Mouse (Mus musculus) stomach, embryonic 16.5 days (tissue): Measurements from ENCODE around the gene Trpc2. TPM values are rescaled to one million over a fixed set of nuclear protein-coding genes. Genes with fewer than 3 reads are reported as not detected.
A peak's percentile ranks its signal among the peaks of the same experiment; 100 is the strongest.

Source experiments
- ATAC-seq: fragments of 200-750 bp; cut with Nextera tagmentation; 2 replicates; pipeline ENCODE4 v1.8.0; 2017; ENCODE audit warnings: moderate number of reproducible peaks, moderate TSS enrichment; ENCODE audit not compliant: insufficient read depth, low FRiP score
- H3K27ac ChIP-seq: fragments of 300-500 bp; sonication (generic); 2 replicates; pipeline ENCODE4 v1.5.1; 2014; ENCODE audit warnings: low read length
- H3K27me3 ChIP-seq: fragments of 300-500 bp; sonication (generic); 2 replicates; pipeline ENCODE4 v1.6.1; 2014; ENCODE audit warnings: low read length, control low read depth, mixed read lengths; ENCODE audit not compliant: control insufficient read depth, insufficient read depth
- H3K36me3 ChIP-seq: fragments of 300-500 bp; sonication (generic); 2 replicates; pipeline ENCODE4 v1.6.1; 2014; ENCODE audit warnings: low read length; ENCODE audit not compliant: control insufficient read depth, insufficient read depth
- H3K4me1 ChIP-seq: fragments of 300-500 bp; sonication (generic); 2 replicates; pipeline ENCODE4 v1.6.1; 2014; ENCODE audit warnings: low read length, control low read depth, mixed read lengths; ENCODE audit not compliant: control insufficient read depth, insufficient read depth
- H3K4me2 ChIP-seq: fragments of 300-500 bp; sonication (generic); 2 replicates; pipeline ENCODE4 v1.6.1; 2014; ENCODE audit warnings: low read depth, low read length, mixed read lengths
- H3K4me3 ChIP-seq: fragments of 300-500 bp; sonication (generic); replicated peaks from 2 replicates; pipeline ENCODE4 v1.5.1; 2014; ENCODE audit warnings: mild to moderate bottlenecking, low read length
- H3K9ac ChIP-seq: fragments of 300-500 bp; sonication (generic); 2 replicates; pipeline ENCODE4 v1.6.1; 2014; ENCODE audit warnings: low read length
- H3K9me3 ChIP-seq: fragments of 300-500 bp; sonication (generic); replicated peaks from 2 replicates; pipeline ENCODE4 v1.6.1; 2016; ENCODE audit warnings: low read length, control low read depth; ENCODE audit not compliant: control insufficient read depth
- WGBS: fragments of 180-500 bp; shearing (Covaris S2); extraction: QIAGEN DNeasy Blood & Tissue Kit; methylation state at CpG from one replicate; pipeline ENCODE4 v1.1.7; 2014; 5-methylcytosine and 5-hydroxymethylcytosine counted together
- polyA plus RNA-seq: library from polyadenylated mRNA; unstranded; fragments of >200 nt; fragmentation: Nextera tagmentation; extraction: Ambion mirVana; gene quantifications from 2 replicates; pipeline ENCODE4 v1.2.1, GENCODE M21; 2015

Trpc2 gene
- polyA plus RNA-seq, 1 experiment from 2014 or later = not detected

DNA sequence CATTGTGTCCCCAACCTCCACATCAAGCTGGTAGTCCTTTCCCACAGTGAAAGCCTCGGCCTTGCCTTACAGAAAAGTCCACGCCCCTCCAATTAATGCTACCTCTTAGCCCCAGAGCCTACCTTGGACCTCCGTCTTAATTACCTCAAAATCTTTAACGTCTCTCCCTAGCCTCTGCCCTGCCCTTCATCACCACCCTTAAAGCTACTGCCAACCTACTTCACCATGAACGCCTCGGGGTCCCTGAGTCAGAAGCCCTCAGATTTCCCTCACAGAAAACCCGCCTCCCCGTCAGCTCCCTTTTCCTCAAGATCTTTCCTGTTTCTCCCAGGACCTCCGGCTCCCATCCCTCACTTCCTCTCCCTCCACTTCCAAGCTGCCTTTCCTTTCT lies 18.3 kb upstream of the Trpc2 start:
- Histone ChIP-seq H3K9me3 (no peaks in the 10 kb centered on the region), H3K27ac (peak overlapping the region; percentile 87), H3K4me2 (peak overlapping the region; percentile 63), H3K4me1 (peaks cover 14% of the 10 kb centered on the region), H3K9ac (peak overlapping the region; percentile 83), H3K4me3 (peak overlapping the region; percentile 70), H3K27me3 (no peaks in the 10 kb centered on the region), H3K36me3 (no peaks in the 10 kb centered on the region)
- WGBS = under 1% methylated on average over 9 of the region's 9 CpGs
- no peak for ATAC-seq

DNA sequence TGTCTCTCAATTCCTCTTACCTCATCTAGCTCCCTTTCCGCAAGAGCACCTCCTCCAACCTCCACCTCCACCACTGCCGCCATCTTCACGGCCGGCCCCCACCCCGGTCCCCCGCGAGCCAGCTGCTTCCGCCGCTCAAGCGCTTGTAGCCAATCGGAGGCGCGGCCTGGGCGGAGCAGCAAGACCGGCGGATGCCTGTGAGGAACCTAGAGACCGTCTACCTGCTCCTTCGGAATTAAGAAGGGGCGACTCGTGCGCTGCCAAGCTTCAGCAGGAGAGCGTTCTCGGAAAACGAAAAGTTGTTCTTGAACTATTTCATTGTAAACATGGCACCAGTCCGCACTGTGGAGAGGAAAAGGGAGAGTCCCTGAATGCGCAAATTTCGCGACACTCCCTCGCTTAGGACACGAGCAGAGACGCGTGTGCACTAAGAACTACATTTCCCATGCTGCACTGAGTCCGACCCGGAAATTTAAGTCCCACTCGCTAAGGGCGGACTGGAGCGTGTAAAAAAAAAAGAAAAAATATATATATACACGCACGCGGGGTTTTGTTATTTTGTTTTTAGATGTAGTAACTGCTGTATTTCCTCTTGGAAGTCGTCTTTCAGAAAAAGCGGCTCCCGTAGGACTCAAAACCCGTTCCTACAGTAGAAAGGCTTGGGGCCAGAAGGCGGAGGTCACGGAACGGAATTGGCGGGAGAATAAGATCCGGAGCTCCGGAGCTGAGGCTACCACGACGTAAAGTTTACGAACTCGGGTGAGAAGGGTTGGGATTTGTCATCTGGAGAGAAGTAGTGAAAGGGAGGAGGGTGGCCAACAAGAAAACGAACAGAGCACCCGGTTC lies 17.6 kb upstream of the Trpc2 start, which contains the start of the genes Rnf121, Xndc1 and Xntrpc:
Gene Rnf121 (minus strand): TSS at position 424 of the 846 bp plus-strand sequence.
Gene Xndc1 (plus strand): TSS at position 466 of the 846 bp plus-strand sequence.
Gene Xntrpc (plus strand): TSS at position 668 of the 846 bp plus-strand sequence.
- H3K9ac ChIP-seq = peak within 1 kb of the TSS; percentile 83
- H3K9me3 ChIP-seq = no peaks in the 10 kb centered on the region
- H3K27ac ChIP-seq = peak within 1 kb of the TSS; percentile 87
- no peaks in the 10 kb centered on the region for H3K36me3 ChIP-seq
- H3K27me3 ChIP-seq = no peaks in the 10 kb centered on the region
- WGBS = under 1% methylated on average over 56 of the region's 56 CpGs
- H3K4me2 ChIP-seq = peak within 1 kb of the TSS; percentile 73
- H3K4me1 ChIP-seq = peaks cover 14% of the 10 kb centered on the region
- ATAC-seq = peak; percentile 98
- H3K4me3 ChIP-seq = peak within 1 kb of the TSS; percentile 70

DNA sequence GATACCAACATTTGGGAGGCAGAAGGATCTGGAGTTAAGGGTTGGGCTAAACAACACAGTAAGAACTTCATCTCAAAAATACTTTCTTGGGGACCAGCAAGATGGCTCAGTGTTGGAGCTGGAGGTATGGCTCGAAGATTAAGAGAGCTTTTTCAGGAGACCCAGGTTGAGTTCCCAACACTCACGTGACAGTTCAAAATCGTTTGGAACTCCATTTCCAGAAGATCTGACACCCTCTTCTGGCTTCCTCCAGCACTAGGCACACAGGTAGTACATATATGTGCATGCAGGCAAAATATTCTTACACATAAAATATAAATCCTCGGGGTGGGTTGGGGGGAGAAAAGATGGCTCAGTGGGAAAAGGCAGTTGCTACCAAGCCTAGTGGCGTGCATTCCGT lies 16.6 kb upstream of the Trpc2 start:
- Histone ChIP-seq H3K4me3 (peak overlapping the region; percentile 70), H3K27me3 (no peaks in the 10 kb centered on the region), H3K9me3 (no peaks in the 10 kb centered on the region), H3K36me3 (no peaks in the 10 kb centered on the region), H3K27ac (0 out of 2 replicates have a peak overlapping the region, but pooled peaks have one; percentile 87), H3K4me2 (peak overlapping the region; percentile 73), H3K4me1 (peaks cover 14% of the 10 kb centered on the region), H3K9ac (peak overlapping the region; percentile 71)
- 58% methylated on average over 6 of the region's 6 CpGs for WGBS
- no peak for ATAC-seq

DNA sequence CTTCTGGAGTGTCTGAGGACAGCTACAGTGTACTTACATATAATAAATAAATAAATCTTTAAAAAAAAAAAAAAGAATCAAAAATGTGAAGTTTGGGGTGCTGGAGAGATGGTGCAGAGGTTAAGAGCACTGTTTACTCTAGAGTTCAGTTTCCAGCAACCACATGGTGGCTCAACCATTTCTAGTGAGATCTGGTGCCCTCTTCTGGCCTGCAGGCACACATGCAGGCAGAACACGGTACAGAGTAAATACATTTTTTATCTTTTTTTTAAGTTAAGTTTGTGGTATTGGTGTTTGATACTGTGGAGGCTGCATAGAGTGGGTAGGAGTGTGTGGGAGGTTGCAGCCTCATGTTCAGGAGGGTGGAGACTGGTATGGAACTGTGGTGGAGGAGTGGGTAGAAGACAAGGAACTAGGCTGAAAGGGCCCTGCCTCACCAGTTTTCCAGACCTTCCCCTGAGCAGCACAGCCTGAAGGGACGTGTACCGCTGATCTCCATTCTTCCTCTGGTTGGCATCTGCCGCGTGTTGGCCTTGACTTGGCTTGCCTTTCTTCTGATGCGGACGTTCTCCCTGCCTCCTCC lies 6.1 kb upstream of the Trpc2 start:
- ATAC-seq = no peak
- Histone ChIP-seq H3K27me3 (no peaks in the 10 kb centered on the region), H3K27ac (no peak overlapping the region), H3K9me3 (no peaks in the 10 kb centered on the region), H3K4me2 (no peak overlapping the region), H3K9ac (no peak overlapping the region), H3K4me3 (no peak overlapping the region), H3K4me1 (no peaks in the 10 kb centered on the region), H3K36me3 (peaks cover 24% of the 10 kb centered on the region)
- WGBS = 74% methylated on average over 7 of the region's 7 CpGs

DNA sequence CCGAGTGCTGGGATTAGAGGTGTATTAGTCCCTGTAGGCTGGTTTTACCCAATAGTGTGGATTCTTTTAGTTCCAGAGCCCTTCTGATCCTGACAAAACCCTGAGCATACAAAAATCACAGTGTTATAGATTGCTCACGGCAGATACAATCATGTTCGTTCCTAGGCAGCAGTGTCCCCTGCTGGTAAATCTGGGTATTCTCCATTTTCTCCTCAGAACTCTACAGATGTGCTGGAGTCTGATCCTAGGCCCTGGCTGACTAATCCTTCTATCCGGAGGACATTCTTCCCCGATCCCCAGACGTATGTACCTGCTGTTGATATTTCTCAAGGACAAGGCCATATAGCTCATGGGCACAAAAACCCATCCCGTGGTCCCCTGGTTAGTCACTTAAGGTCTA lies 4.4 kb upstream of the Trpc2 start:
- Histone ChIP-seq H3K4me3 (no peak overlapping the region), H3K27ac (no peak overlapping the region), H3K4me1 (no peaks in the 10 kb centered on the region), H3K36me3 (peaks cover 24% of the 10 kb centered on the region), H3K27me3 (no peaks in the 10 kb centered on the region), H3K9me3 (no peaks in the 10 kb centered on the region), H3K9ac (no peak overlapping the region), H3K4me2 (no peak overlapping the region)
- WGBS = 73% methylated on average over 7 of the region's 7 CpGs
- ATAC-seq = no peak

DNA sequence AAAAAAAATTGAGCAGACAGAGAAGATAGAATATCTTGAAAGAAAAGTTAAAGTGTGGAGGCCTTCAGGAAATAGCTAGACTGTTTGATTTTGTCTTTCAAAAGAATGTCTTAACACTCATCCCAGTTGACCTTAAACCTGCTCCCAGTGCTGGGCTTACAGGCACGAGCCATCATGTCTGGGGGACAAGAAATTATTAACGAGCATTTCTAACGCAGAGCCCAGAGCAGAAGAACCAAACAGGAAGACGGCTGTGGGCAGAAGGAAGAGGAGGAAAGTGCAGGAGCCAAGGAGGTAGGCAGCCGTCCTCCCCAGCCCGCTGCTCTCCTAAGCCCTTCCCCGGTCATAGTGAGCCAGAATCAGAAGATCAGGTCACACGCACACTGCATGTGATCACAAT lies 2.6 kb upstream of the Trpc2 start:
- Histone ChIP-seq H3K4me3 (no peak overlapping the region), H3K9me3 (no peaks in the 10 kb centered on the region), H3K4me1 (no peaks in the 10 kb centered on the region), H3K4me2 (no peak overlapping the region), H3K27me3 (no peaks in the 10 kb centered on the region), H3K36me3 (peaks cover 15% of the 10 kb centered on the region), H3K27ac (no peak overlapping the region), H3K9ac (no peak overlapping the region)
- 82% methylated on average over 8 of the region's 8 CpGs for WGBS
- ATAC-seq = no peak

DNA sequence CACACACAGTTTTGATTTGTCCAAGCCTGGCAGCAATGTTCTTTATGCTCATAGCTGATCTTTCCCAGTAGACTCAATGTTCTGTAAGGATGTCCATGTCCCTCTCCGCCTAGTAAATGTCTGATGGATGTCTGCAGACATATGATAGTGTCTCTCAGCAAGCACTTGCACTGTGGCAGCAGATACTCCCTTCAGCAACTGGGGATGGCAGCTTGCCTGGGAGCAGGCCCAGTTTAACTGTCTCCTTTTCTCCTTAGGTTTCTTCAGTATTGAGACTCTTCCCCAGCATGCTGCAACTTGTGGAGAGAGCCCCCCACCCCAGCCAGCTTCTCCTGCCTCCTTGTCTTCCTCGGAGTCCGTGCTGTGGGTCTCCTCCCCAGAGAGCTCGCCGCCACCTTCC lies 1.1 kb upstream of the Trpc2 start:
- H3K36me3 ChIP-seq = peaks cover 13% of the 10 kb centered on the region; the same call in 1 of the 2 replicates
- no peak overlapping the region for H3K27ac ChIP-seq
- H3K27me3 ChIP-seq = no peaks in the 10 kb centered on the region
- no peak for ATAC-seq
- no peaks in the 10 kb centered on the region for H3K9me3 ChIP-seq
- no peak overlapping the region for H3K4me2 ChIP-seq
- no peak overlapping the region for H3K9ac ChIP-seq
- no peak overlapping the region for H3K4me3 ChIP-seq
- WGBS = 94% methylated on average over 5 of the region's 5 CpGs
- H3K4me1 ChIP-seq = no peaks in the 10 kb centered on the region

DNA sequence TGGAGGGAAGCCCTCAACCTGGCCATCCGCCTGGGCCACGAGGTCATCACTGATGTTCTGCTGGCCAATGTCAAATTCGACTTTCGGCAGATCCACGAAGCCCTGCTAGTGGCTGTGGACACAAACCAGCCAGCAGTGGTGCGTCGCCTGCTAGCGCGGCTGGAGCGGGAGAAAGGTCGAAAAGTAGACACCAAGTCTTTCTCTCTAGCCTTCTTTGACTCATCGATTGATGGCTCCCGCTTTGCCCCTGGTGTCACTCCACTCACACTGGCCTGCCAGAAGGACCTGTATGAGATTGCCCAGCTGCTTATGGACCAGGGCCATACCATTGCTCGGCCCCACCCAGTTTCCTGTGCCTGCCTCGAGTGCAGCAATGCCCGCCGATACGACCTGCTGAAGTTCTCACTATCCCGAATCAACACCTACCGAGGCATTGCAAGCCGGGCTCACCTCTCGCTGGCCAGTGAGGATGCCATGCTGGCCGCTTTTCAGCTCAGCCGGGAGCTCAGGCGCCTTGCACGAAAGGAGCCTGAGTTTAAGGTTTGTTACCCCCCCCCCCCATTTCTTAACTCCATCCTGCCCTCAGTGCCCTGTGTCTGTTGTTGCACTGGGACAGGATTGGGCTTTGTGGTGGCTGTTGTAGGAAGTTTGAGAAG lies 1.3 kb downstream of the Trpc2 start:
- 86% methylated on average over 26 of the region's 26 CpGs for WGBS
- Histone ChIP-seq H3K4me1 (no peaks in the 10 kb centered on the region), H3K4me3 (no peak overlapping the region), H3K9me3 (no peaks in the 10 kb centered on the region), H3K4me2 (no peak overlapping the region), H3K27ac (no peak overlapping the region), H3K9ac (no peak overlapping the region), H3K36me3 (peaks cover 4% of the 10 kb centered on the region; the same call in 1 of the 2 replicates), H3K27me3 (no peaks in the 10 kb centered on the region)
- ATAC-seq = no peak

DNA sequence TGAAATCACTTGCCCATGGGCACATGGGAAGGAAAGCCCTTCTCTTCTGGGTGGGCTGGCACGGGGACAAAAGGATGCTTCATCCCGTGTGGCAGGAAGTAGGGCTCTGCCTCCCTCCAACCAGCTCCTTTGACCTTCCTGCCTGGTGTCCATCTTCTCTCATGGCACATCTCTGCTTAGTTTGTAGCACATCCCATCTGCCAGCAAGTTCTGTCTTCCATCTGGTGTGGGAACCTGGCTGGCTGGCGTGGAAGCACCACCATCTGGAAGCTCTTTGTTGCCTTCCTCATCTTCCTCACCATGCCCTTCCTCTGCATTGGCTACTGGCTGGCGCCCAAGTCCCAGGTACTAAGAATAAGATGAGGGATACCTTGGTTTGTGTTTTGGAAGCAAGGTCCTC lies 4.4 kb downstream of the Trpc2 start:
- Histone ChIP-seq H3K27ac (no peak overlapping the region), H3K4me3 (no peak overlapping the region), H3K9ac (no peak overlapping the region), H3K9me3 (no peaks in the 10 kb centered on the region), H3K36me3 (peaks cover 4% of the 10 kb centered on the region; the same call in 1 of the 2 replicates), H3K4me2 (no peak overlapping the region), H3K27me3 (no peaks in the 10 kb centered on the region), H3K4me1 (no peaks in the 10 kb centered on the region)
- 80% methylated on average over 4 of the region's 4 CpGs for WGBS
- ATAC-seq = no peak
